Mouse (Mus musculus) layer of hippocampus, adult 18-20 months (tissue): ENCODE data around the gene Ddah1. TPM values are rescaled to one million over a fixed set of nuclear protein-coding genes. Genes with fewer than 3 reads are reported as not detected.
A peak's percentile ranks its signal among the peaks of the same experiment; 100 is the strongest.
"Not testable (repeated sequence)": the region's sequence is repeated elsewhere in the genome, so short reads cannot be mapped to it uniquely, and the experiment has no call there.

Source experiments
- DNase-seq, 2 experiments: peaks; one replicate each; pipeline ENCODE4 v3.0.0; 2022; ENCODE audit warnings: low spot score in 2 of 2
- total RNA-seq, 2 experiments: library from RNA; stranded (reverse); gene quantifications; 2 replicates each; pipeline ENCODE4 v1.2.3; 2021

The Ddah1 gene
- total RNA-seq, 2 experiments from 2014 or later: 51.9 to 53.8 TPM

GRCm38 (mm10) chr3:145862521-145862920, 104.0 kb downstream of the Ddah1 start:
- no peak for DNase-seq

- no peak for DNase-seq
These were observed 105.7 kb downstream of the Ddah1 start for GRCm38 (mm10) chr3:145864033-145864712.

GRCm38 (mm10) chr3:145864713-145865233, 106.3 kb downstream of the Ddah1 start:
- no peak for DNase-seq

GRCm38 (mm10) chr3:145872680-145873079, 114.2 kb downstream of the Ddah1 start:
- no peak for DNase-seq

GRCm38 (mm10) chr3:145873271-145873670, 114.8 kb downstream of the Ddah1 start:
- no peak for DNase-seq

- DNase-seq: no peak
These were observed 115.7 kb downstream of the Ddah1 start for GRCm38 (mm10) chr3:145874126-145874525.

- DNase-seq: no peak
These were observed 117.6 kb downstream of the Ddah1 start for GRCm38 (mm10) chr3:145876120-145876519.

- not testable (repeated sequence) for DNase-seq
These were observed 120.4 kb downstream of the Ddah1 start for GRCm38 (mm10) chr3:145878867-145879266.

- DNase-seq: no peak
These were observed 121.9 kb downstream of the Ddah1 start for GRCm38 (mm10) chr3:145880335-145880734.

GRCm38 (mm10) chr3:145882076-145882874, 123.8 kb downstream of the Ddah1 start:
- DNase-seq: no peak

- no peak for DNase-seq
These were observed 124.8 kb downstream of the Ddah1 start for GRCm38 (mm10) chr3:145883233-145883632.

GRCm38 (mm10) chr3:145885376-145885775, 126.9 kb downstream of the Ddah1 start:
- DNase-seq: peak in 1 of 2 experiments; percentile 42

GRCm38 (mm10) chr3:145885851-145886464, 127.5 kb downstream of the Ddah1 start:
- no peak for DNase-seq

- no peak for DNase-seq
These were observed 129.0 kb downstream of the Ddah1 start for GRCm38 (mm10) chr3:145887430-145887971.

- DNase-seq: peak; percentile 15 to 48
These were observed 132.1 kb downstream of the Ddah1 start for GRCm38 (mm10) chr3:145890346-145891132.

GRCm38 (mm10) chr3:145892451-145892850, 134.0 kb downstream of the Ddah1 start:
- no peak for DNase-seq

GRCm38 (mm10) chr3:145894131-145894530, 135.7 kb downstream of the Ddah1 start:
- DNase-seq: no peak

- DNase-seq: no peak
These were observed 139.3 kb downstream of the Ddah1 start for GRCm38 (mm10) chr3:145897749-145898148.

- DNase-seq: no peak
These were observed 141.4 kb downstream of the Ddah1 start for GRCm38 (mm10) chr3:145899832-145900231.

- no peak for DNase-seq
These were observed 145.1 kb downstream of the Ddah1 start for GRCm38 (mm10) chr3:145903530-145903929.
